Mouse (Mus musculus): ENCODE data around the gene Agpat3.

GRCm38 (mm10) chr10:78260322-78260721 is 92.0 kb downstream of the Agpat3 start:
- no peak for TF ChIP-seq POLR2A (IDR thresholded peaks at IDR 0.05; ENCODE audit: borderline replicate concordance, extremely low read depth, low read depth, low read length)
- no peak for TF ChIP-seq CTCF (IDR thresholded peaks at IDR 0.05; ENCODE audit: insufficient read depth, low read length)
